Mouse (Mus musculus): ENCODE results near the gene Ctps2.

DNA sequence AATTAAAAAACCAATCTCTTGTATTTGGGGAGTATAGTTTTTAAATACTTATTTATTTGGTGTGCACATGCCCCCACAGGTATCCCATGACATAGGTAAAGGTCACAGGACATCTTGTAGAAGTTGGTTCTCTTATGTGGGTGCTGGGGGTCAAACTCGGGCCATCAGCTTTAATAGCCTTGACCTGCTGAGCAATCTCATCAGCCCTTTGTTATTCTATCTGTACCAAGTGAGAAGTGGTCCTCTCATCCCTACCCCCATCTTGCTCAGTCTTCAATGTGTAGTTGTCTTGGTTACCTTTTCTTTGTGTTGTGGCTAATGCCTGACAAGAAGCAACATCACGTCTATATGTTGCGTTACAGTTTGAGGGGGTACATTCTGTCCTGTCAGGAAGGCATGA is 56.9 kb downstream of the Ctps2 start:
- TF ChIP-seq GATA1 (IDR thresholded peaks at IDR 0.05; ENCODE audit: low read length) = no peak
- TF ChIP-seq TAL1 (IDR thresholded peaks at IDR 0.05; ENCODE audit: low read length) = no peak

All from erythroblast, embryonic 14.5 days (primary cell).